Mouse (Mus musculus) C2C12 (cell line): ENCODE results near the gene Trhde.

Source experiments
- CEBPB ChIP-seq: IDR thresholded peaks from one replicate; pipeline ENCODE4 v1.6.1; 2011; ENCODE audit warnings: low read depth, mild to moderate bottlenecking, control low read depth, moderate library complexity
- CTCF ChIP-seq: IDR thresholded peaks from one replicate; pipeline ENCODE4 v1.5.1; 2011; ENCODE audit not compliant: control insufficient read depth, insufficient read depth, insufficient read length
- FOSL1 ChIP-seq: IDR thresholded peaks from one replicate; pipeline ENCODE4 v1.8.0; 2011; ENCODE audit warnings: mild to moderate bottlenecking, low read length; ENCODE audit not compliant: poor library complexity, insufficient read depth, severe bottlenecking
- MAX ChIP-seq: IDR thresholded peaks from one replicate; pipeline ENCODE4 v1.6.1; 2011; ENCODE audit warnings: mild to moderate bottlenecking, control low read depth
- MYOD1 ChIP-seq: IDR thresholded peaks from one replicate; pipeline ENCODE4 v1.6.1; 2011; ENCODE audit warnings: low read depth; ENCODE audit not compliant: control insufficient read depth, insufficient read length
- MYOG ChIP-seq: IDR thresholded peaks from one replicate; pipeline ENCODE4 v1.6.1; 2011; ENCODE audit not compliant: control insufficient read depth, insufficient read length; ENCODE audit errors: extremely low read depth
- USF1 ChIP-seq: IDR thresholded peaks from one replicate; pipeline ENCODE4 v1.6.1; 2011; ENCODE audit warnings: low read depth, mild to moderate bottlenecking, control low read depth, moderate library complexity

- no peak for TF ChIP-seq CTCF
- no peak for TF ChIP-seq MYOD1
- TF ChIP-seq USF1, result no peak
- no peak for TF ChIP-seq MAX
- no peak for TF ChIP-seq MYOG
- no peak for TF ChIP-seq FOSL1
- no peak for TF ChIP-seq CEBPB
These were observed 3.8 kb upstream of the Trhde start for GRCm38 (mm10) chr10:114805884-114806283.
